Mouse (Mus musculus): ENCODE measurements around the gene Cacna1d. TPM values are rescaled to one million over a fixed set of nuclear protein-coding genes. Genes with fewer than 3 reads are reported as not detected.

Cacna1d gene
- polyA plus RNA-seq, 2 experiments from 2014 or later: 1.6 to 2.2 TPM

GRCm38 (mm10) chr14:30257626-30258025 is 233.6 kb downstream of the Cacna1d start:
- ATAC-seq: no peak

- no peak for ATAC-seq
These were observed 234.8 kb downstream of the Cacna1d start for GRCm38 (mm10) chr14:30256486-30256885.

- ATAC-seq: no peak
These were observed 235.4 kb downstream of the Cacna1d start for GRCm38 (mm10) chr14:30255701-30256400.

GRCm38 (mm10) chr14:30254776-30255175 is 236.5 kb downstream of the Cacna1d start:
- no peak for ATAC-seq

GRCm38 (mm10) chr14:30252824-30253223 is 238.4 kb downstream of the Cacna1d start:
- no peak for ATAC-seq

- ATAC-seq: no peak
These were observed 239.9 kb downstream of the Cacna1d start for GRCm38 (mm10) chr14:30251351-30251750.

- peak; percentile 97 for ATAC-seq
These were observed 241.7 kb downstream of the Cacna1d start for GRCm38 (mm10) chr14:30249591-30249990.

GRCm38 (mm10) chr14:30248811-30249210 is 242.4 kb downstream of the Cacna1d start:
- no peak for ATAC-seq

GRCm38 (mm10) chr14:30248121-30248520 is 243.1 kb downstream of the Cacna1d start:
- peak; percentile 21 for ATAC-seq

GRCm38 (mm10) chr14:30247606-30248005 is 243.6 kb downstream of the Cacna1d start:
- ATAC-seq: no peak

GRCm38 (mm10) chr14:30244776-30245175 is 246.5 kb downstream of the Cacna1d start:
- ATAC-seq: no peak

GRCm38 (mm10) chr14:30242818-30243205 is 248.4 kb downstream of the Cacna1d start:
- ATAC-seq: no peak

- no peak for ATAC-seq
These were observed 249.0 kb downstream of the Cacna1d start for GRCm38 (mm10) chr14:30242166-30242817.

- ATAC-seq: no peak
These were observed 250.2 kb downstream of the Cacna1d start for GRCm38 (mm10) chr14:30240916-30241515.

- ATAC-seq: no peak
These were observed 252.4 kb downstream of the Cacna1d start for GRCm38 (mm10) chr14:30238807-30239206.

GRCm38 (mm10) chr14:30225161-30225560 is 266.1 kb downstream of the Cacna1d start:
- ATAC-seq: no peak

- ATAC-seq: no peak
These were observed 269.2 kb downstream of the Cacna1d start for GRCm38 (mm10) chr14:30222101-30222500.

- no peak for ATAC-seq
These were observed 271.4 kb downstream of the Cacna1d start for GRCm38 (mm10) chr14:30219851-30220250.

- ATAC-seq: no peak
These were observed 273.1 kb downstream of the Cacna1d start for GRCm38 (mm10) chr14:30218114-30218513.

- ATAC-seq: no peak
These were observed 274.1 kb downstream of the Cacna1d start for GRCm38 (mm10) chr14:30217124-30217523.

GRCm38 (mm10) chr14:30208156-30208555 is 283.1 kb downstream of the Cacna1d start:
- no peak for ATAC-seq

- no peak for ATAC-seq
These were observed 285.4 kb downstream of the Cacna1d start for GRCm38 (mm10) chr14:30205821-30206220.

- no peak for ATAC-seq
These were observed 286.7 kb downstream of the Cacna1d start for GRCm38 (mm10) chr14:30204526-30204925.

- ATAC-seq: no peak
These were observed 290.9 kb downstream of the Cacna1d start for GRCm38 (mm10) chr14:30200310-30200709.
